Mouse (Mus musculus) heart, embryonic 12.5 days (tissue): Measurements from ENCODE around the gene Apobec4. TPM values are rescaled to one million over a fixed set of nuclear protein-coding genes. Genes with fewer than 3 reads are reported as not detected.

ENCODE experiments used
- ATAC-seq: fragments of 200-750 bp; cut with Nextera tagmentation; 2 replicates; pipeline ENCODE4 v1.8.0; 2017; ENCODE audit warnings: moderate TSS enrichment, moderate library complexity; ENCODE audit not compliant: insufficient number of reproducible peaks, low FRiP score
- H3K27ac ChIP-seq: fragments of 300-500 bp; sonication (generic); 2 replicates; pipeline ENCODE4 v1.5.1; 2016; ENCODE audit warnings: mild to moderate bottlenecking, moderate library complexity; ENCODE audit not compliant: poor library complexity, severe bottlenecking
- H3K27me3 ChIP-seq: fragments of 300-500 bp; sonication (generic); replicated peaks from 2 replicates; pipeline ENCODE4 v1.6.1; 2016; ENCODE audit warnings: mild to moderate bottlenecking, moderate library complexity
- H3K36me3 ChIP-seq: fragments of 300-500 bp; sonication (generic); 2 replicates; pipeline ENCODE4 v1.6.1; 2016; ENCODE audit warnings: mild to moderate bottlenecking, moderate library complexity
- H3K4me1 ChIP-seq: fragments of 300-500 bp; sonication (generic); replicated peaks from 2 replicates; pipeline ENCODE4 v1.6.1; 2016; ENCODE audit warnings: mild to moderate bottlenecking
- H3K4me2 ChIP-seq: fragments of 300-500 bp; sonication (generic); 2 replicates; pipeline ENCODE4 v1.6.1; 2016; ENCODE audit warnings: mild to moderate bottlenecking, moderate library complexity
- H3K4me3 ChIP-seq: fragments of 300-500 bp; sonication (generic); 2 replicates; pipeline ENCODE4 v1.5.1; 2016; ENCODE audit warnings: mild to moderate bottlenecking
- H3K9ac ChIP-seq: fragments of 300-500 bp; sonication (generic); 2 replicates; pipeline ENCODE4 v1.6.1; 2016; ENCODE audit warnings: mild to moderate bottlenecking, moderate library complexity
- H3K9me3 ChIP-seq: fragments of 300-500 bp; sonication (generic); replicated peaks from 2 replicates; pipeline ENCODE4 v1.6.1; 2016; ENCODE audit warnings: mild to moderate bottlenecking, moderate library complexity
- WGBS: fragments of 180-500 bp; shearing (Covaris S2); methylation state at CpG from one replicate; pipeline ENCODE4 v1.1.7; 2016; 5-methylcytosine and 5-hydroxymethylcytosine counted together
- polyA plus RNA-seq: library from polyadenylated mRNA; unstranded; fragments of >200 nt; fragmentation: Nextera tagmentation; extraction: Ambion mirVana; gene quantifications from 2 replicates; pipeline ENCODE4 v1.2.1, GENCODE M21; 2016

The Apobec4 gene
- polyA plus RNA-seq: not detected in 2 replicates

DNA sequence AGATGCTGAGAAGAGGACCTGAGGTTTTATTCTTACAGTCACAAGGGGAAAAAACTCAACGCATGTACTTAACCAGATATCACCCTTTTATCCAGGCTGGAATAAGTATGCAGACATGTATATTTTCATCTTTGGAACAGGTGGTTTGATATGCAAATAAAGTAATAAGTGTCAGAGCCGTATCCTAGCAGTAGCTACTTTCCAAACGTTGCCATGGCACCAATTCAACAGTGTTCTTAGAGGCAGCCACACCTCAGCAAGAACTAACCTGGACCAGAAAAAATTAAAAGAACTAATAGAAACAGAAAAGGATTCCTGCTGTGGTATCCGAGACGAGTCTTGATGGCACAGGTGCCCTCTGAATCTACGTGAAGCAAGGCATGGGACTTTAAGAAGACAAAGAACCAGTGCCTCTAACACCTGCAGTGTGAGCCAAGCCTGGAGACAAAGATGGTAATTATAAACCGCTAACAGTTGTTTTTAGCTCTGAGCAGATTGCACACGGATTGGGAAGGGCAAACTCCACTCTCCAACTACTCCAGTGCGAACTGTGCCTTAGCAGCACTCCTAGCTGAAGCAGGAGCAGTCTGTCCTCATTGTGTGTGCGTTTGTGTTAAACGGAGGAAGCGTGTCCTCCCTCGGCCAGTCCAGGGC, at the start of gene Apobec4:
Gene Apobec4, plus strand, starts transcription at position 240 of the 654 bp plus-strand sequence.
- H3K4me1 ChIP-seq: peaks cover 8% of the 10 kb centered on the region
- ATAC-seq: no peak
- H3K27ac ChIP-seq: no peak within 1 kb of the TSS
- H3K27me3 ChIP-seq: no peaks in the 10 kb centered on the region
- H3K9ac ChIP-seq: no peak within 1 kb of the TSS
- H3K9me3 ChIP-seq: no peaks in the 10 kb centered on the region
- no peak within 1 kb of the TSS for H3K4me2 ChIP-seq
- 70% methylated on average over 13 of the region's 13 CpGs for WGBS
- H3K4me3 ChIP-seq: no peak within 1 kb of the TSS
- H3K36me3 ChIP-seq: no peaks in the 10 kb centered on the region

DNA sequence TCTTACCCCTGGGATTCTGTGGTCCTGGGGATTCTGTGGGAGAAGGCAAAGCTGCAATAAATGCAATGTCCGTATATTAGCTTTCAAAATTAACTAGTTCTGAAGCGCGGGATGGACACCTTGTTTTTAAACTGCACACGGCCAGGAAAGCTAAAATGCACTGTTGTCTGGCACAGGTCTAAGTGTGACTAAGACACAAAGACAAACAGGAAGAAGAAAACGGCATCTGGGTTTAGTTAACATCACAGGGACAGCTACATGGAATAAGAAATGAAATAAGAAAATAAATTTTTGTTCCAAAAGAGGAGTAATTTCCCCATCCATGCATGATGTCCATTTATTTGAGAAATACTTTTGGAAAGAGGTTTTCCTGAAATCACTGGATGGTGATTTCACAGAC, 49.3 kb upstream of the Apobec4 start:
- WGBS: 76% methylated on average over 5 of the region's 5 CpGs
- no peaks in the 10 kb centered on the region for H3K9me3 ChIP-seq
- no peak overlapping the region for H3K4me2 ChIP-seq
- H3K4me3 ChIP-seq: no peak overlapping the region
- H3K36me3 ChIP-seq: no peaks in the 10 kb centered on the region
- no peak for ATAC-seq
- H3K4me1 ChIP-seq: peaks cover 22% of the 10 kb centered on the region
- H3K9ac ChIP-seq: no peak overlapping the region
- no peak overlapping the region for H3K27ac ChIP-seq
- H3K27me3 ChIP-seq: no peaks in the 10 kb centered on the region

DNA sequence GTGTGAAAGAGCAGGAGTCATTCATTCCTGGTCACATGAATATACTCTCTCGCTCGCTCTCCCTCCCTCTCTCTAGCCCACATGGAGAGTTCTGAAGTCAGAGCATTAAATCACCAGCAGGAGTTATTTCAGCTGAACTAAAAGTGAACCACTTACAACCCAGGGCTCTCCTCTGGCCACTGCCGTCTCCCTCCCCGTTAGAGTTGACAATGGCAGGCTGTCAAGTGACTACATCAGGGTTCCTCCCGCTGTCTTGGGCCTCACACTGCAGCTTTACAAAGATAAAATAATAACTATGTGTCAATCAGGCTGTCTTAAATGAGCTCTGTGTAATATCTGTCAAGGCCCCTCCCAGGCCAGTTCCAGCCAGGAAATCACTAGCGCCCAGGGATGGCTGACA, 47.4 kb upstream of the Apobec4 start:
- WGBS: 9% methylated on average over 6 of the region's 6 CpGs

DNA sequence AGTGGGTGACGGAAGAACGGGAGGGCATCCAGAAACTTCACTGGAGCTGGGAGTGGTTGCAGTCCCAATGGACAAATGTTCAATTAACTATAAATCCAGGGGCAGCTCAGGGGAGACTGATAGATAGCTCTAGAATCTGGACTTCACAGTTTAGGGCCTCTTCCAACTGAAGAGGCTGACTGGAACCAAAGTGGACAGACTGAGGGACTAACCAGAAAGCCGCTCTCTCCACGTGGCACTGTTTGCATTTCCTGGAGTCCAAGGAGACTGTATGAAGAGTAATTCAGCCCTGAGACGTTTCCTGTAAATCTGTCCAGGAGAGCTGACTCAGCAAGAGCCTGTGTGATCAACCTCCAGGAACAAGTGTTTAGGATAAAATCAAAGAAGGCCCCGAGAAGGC, 46.4 kb upstream of the Apobec4 start:
- H3K4me2 ChIP-seq: no peak overlapping the region
- H3K27me3 ChIP-seq: no peaks in the 10 kb centered on the region
- 50% methylated on average over 6 of the region's 6 CpGs for WGBS
- H3K4me1 ChIP-seq: peaks cover 22% of the 10 kb centered on the region
- no peak for ATAC-seq
- 0 out of 2 replicates have a peak overlapping the region, but pooled peaks have one; percentile 8 for H3K27ac ChIP-seq
- no peak overlapping the region for H3K9ac ChIP-seq
- H3K36me3 ChIP-seq: no peaks in the 10 kb centered on the region
- H3K4me3 ChIP-seq: no peak overlapping the region
- H3K9me3 ChIP-seq: no peaks in the 10 kb centered on the region

More for the DNA sequence above, 47.4 kb upstream of the Apobec4 start:
- Histone ChIP-seq H3K27me3 (no peaks in the 10 kb centered on the region), H3K9ac (peak overlapping the region; percentile 38; the same call in 1 of the 2 replicates), H3K27ac (peak overlapping the region; percentile 82), H3K9me3 (no peaks in the 10 kb centered on the region), H3K36me3 (no peaks in the 10 kb centered on the region), H3K4me2 (peak overlapping the region; percentile 23), H3K4me1 (peaks cover 22% of the 10 kb centered on the region), H3K4me3 (no peak overlapping the region)
- peak; percentile 84 for ATAC-seq

DNA sequence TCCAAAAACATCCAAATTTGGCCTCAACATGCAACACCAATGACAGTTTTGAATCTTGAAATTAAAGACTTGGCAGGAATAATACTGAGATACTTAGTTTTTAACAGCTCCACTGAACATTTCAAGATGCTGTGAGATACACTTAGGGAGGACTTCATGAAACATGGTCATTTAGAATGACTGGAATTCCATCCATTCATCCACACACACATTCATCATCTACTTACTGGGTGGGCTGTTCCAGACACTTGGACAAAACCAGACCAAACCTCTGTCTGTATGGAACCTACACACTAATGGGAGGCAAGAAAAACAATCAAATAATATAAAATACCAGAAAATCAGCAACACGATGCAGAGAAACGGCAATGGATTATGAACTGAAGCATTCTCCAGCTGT, 42.8 kb upstream of the Apobec4 start:
- WGBS: 92% methylated on average over 2 of the region's 2 CpGs
- Histone ChIP-seq H3K4me1 (peaks cover 18% of the 10 kb centered on the region), H3K27ac (no peak overlapping the region), H3K4me2 (no peak overlapping the region), H3K36me3 (no peaks in the 10 kb centered on the region), H3K9ac (no peak overlapping the region), H3K27me3 (no peaks in the 10 kb centered on the region), H3K4me3 (no peak overlapping the region), H3K9me3 (no peaks in the 10 kb centered on the region)
- ATAC-seq: no peak

DNA sequence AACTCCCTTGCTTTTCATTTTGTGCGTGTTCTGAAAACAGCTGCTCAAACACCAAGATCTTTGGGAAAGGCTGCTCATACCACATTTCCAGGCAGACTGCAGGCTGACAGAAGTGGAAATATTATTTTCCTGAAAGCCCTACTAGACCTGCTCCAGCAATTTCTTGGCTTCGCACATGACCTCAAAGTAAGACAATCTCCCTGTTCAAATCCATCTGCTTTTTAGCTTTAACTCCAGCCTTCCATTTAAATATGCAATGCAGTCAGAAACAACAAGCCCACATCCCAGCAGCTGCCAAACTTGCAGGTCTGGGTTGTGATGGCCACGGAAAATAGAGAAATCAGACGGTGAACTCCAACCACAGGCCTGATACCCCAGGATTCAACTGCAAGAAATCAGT, 39.3 kb upstream of the Apobec4 start:
- Histone ChIP-seq H3K4me2 (no peak overlapping the region), H3K9me3 (no peaks in the 10 kb centered on the region), H3K27ac (no peak overlapping the region), H3K4me1 (peaks cover 2% of the 10 kb centered on the region; the same call in 1 of the 2 replicates), H3K9ac (no peak overlapping the region), H3K36me3 (no peaks in the 10 kb centered on the region), H3K4me3 (no peak overlapping the region), H3K27me3 (no peaks in the 10 kb centered on the region)
- 83% methylated on average over 4 of the region's 4 CpGs for WGBS
- ATAC-seq: no peak

DNA sequence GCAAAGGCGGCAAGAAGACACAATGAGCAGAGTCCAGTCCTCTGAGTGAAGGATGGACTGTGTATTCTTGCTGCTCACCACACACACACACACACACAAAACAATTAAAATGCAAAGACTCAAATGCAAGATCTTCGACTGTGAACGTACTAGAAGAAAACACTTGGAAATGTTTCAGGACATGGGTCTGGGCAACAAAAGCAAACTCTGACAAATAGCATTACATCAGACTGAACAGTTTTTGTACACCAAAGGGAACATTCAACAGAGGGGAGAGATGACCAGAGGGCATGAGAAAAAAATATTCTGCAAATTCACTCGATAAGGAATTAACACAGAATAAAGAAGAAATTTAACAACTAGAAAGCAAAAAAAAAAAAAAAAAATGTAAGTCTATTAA, 36.4 kb upstream of the Apobec4 start:
- WGBS: 84% methylated on average over 4 of the region's 4 CpGs
- H3K27ac ChIP-seq: no peak overlapping the region
- H3K4me2 ChIP-seq: no peak overlapping the region
- no peak overlapping the region for H3K9ac ChIP-seq
- H3K27me3 ChIP-seq: no peaks in the 10 kb centered on the region
- ATAC-seq: no peak
- H3K36me3 ChIP-seq: no peaks in the 10 kb centered on the region
- no peak overlapping the region for H3K4me3 ChIP-seq
- H3K4me1 ChIP-seq: peaks cover 17% of the 10 kb centered on the region
- H3K9me3 ChIP-seq: no peaks in the 10 kb centered on the region

DNA sequence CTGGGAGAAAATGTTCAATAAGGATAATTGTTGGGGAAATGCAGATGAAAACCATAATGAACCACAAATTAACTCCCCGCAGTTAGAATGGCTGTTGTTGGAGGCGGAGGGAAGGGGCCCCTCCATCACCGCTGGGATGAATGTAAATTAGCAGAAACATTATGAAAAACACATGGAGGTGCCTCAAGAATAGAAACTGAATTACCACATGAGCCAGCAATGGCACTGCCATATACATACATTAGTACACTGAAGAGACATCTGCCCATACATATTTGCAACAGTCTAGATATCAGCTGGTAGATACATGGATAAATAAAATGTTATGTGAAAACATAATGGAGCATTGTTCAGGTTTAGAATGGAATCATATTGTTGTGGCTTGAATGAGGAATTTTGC, 35.9 kb upstream of the Apobec4 start:
- Histone ChIP-seq H3K27ac (no peak overlapping the region), H3K27me3 (no peaks in the 10 kb centered on the region), H3K4me1 (peaks cover 22% of the 10 kb centered on the region), H3K9me3 (no peaks in the 10 kb centered on the region), H3K4me2 (no peak overlapping the region), H3K9ac (no peak overlapping the region), H3K36me3 (no peaks in the 10 kb centered on the region), H3K4me3 (no peak overlapping the region)
- WGBS: 91% methylated on average over 3 of the region's 3 CpGs
- no peak for ATAC-seq

DNA sequence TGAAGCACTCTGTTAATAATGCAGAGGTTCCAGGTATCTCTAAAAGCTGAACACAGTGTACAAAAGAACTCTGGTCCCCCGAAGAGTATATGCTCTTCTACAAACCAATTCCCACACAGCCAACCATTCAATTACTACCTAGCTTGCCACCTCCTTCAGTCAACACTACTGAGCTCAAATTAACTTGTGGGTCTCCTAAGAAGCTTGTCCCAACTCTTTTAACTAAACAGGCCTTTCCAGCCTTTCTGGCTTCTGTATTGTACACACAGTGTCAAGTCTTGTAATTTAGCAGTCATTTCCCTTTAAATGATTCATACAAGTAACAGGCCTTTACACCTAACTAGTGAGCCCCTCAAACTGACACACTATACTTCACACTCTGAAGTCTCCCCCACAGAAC, 33.0 kb upstream of the Apobec4 start:
- 88% methylated on average over 1 of the region's 1 CpGs for WGBS
- H3K27me3 ChIP-seq: no peaks in the 10 kb centered on the region
- no peaks in the 10 kb centered on the region for H3K9me3 ChIP-seq
- peaks cover 36% of the 10 kb centered on the region for H3K4me1 ChIP-seq
- H3K4me2 ChIP-seq: no peak overlapping the region
- no peak overlapping the region for H3K4me3 ChIP-seq
- no peak for ATAC-seq
- H3K9ac ChIP-seq: no peak overlapping the region
- H3K27ac ChIP-seq: no peak overlapping the region
- H3K36me3 ChIP-seq: no peaks in the 10 kb centered on the region

DNA sequence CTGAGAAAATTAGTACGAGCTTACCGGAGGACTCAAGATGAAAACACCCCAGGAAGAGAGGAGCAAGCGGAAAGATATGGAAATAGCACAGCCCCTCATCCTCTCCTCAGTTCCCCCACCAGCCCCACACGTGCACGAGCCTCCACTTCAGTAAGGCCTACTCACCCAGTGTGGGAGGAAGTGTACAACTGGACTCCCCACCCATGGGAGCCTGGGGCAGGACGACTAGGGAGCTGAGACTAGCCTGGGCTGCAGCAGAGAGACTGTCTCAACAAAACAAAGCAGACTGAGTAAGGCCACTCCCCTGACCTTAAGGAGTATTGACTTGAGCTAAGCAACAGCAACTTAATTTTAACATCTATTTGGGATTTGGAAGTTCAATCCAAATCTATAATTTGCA, 32.2 kb upstream of the Apobec4 start:
- no peak for ATAC-seq
- Histone ChIP-seq H3K9ac (no peak overlapping the region), H3K27ac (peak overlapping the region; percentile 21; the same call in 1 of the 2 replicates), H3K4me2 (no peak overlapping the region), H3K36me3 (no peaks in the 10 kb centered on the region), H3K4me3 (no peak overlapping the region), H3K9me3 (no peaks in the 10 kb centered on the region), H3K4me1 (peaks cover 36% of the 10 kb centered on the region), H3K27me3 (no peaks in the 10 kb centered on the region)
- 37% methylated on average over 6 of the region's 6 CpGs for whole genome bisulfite sequencing

DNA sequence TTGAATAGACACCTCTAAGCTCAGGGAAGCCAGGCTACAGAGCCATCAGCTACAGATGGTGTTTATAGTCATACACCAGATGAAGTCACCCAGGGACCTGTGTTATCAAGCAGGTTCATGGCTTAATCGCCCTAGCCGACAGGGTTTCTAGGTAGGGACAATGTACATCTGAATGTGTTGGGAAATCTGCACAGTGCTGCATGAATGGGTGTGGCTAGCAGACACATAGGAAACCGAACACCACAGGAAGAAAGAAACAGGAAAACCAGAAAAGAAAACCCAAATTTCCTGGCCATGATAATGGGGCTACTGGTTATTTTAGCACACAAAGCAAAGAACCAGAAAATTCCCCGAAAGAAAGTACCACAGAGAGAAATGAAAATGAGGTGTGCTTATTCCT, 29.4 kb upstream of the Apobec4 start:
- Histone ChIP-seq H3K27ac (peak overlapping the region; percentile 51; the same call in 1 of the 2 replicates), H3K4me1 (peaks cover 42% of the 10 kb centered on the region)
- ATAC-seq: no peak

More for the DNA sequence above, 29.4 kb upstream of the Apobec4 start:
- Histone ChIP-seq H3K4me3 (no peak overlapping the region), H3K9me3 (no peaks in the 10 kb centered on the region), H3K36me3 (no peaks in the 10 kb centered on the region), H3K27me3 (no peaks in the 10 kb centered on the region), H3K9ac (no peak overlapping the region), H3K4me2 (no peak overlapping the region)
- WGBS: 55% methylated on average over 4 of the region's 4 CpGs
